8 mouse cellular contexts compared by ENCODE assay signal in the genomic region with DNA sequence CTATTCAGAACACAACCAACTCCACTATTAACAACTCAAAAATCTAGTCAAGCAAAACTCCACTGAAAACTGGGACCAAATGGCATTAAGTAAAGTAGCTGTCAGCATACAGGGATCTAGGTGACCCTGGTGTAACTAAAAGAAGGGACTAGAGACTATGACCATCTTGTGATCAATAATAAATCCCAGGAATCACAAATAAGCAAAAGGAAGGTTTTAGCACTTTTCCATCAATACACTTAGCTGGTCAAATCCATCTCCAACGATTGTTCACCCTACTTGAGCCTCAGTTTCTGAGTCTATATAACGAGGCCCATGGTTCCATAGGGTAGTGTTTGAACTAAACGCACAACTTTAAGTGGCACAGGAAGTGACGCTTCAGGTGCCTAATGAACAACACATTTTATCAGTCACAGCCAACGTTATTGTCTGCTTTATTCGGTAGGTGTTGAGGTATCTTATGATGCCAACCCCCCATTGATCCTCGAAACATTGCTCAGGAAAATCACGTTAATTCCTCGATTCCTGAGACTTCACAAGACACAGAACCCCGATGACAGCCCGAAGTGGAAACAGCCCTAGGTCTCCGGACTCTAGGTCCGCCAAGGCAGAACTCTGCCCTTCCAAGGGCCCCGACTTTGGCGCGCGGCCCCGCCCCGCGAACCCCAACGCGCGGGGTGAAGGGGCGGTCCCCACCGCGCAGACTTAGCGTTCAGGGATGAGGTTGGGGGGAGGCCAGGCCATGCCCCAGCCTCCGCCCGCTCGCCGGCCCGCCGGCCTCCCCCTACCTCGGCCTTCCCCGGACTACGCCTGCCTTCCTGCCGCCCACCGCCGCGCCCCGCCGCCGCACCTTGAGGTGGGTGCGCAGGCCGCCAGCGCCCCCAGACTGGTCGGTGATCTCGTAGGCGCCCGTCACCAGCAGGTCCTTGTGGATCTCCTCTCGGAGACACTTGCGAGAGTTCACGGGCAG. TPM values are rescaled to one million over a fixed set of nuclear protein-coding genes. Genes with fewer than 3 reads are reported as not detected.
DNase-seq lines count a peak whose midpoint lies in the region; ATAC-seq and TF ChIP-seq lines count a peak whose summit lies in the region.

No protein-coding gene starts in this region.

- no peak for TF ChIP-seq CTCF in bone marrow macrophage, adult 2 months (IDR thresholded peaks at IDR 0.05; ENCODE audit: low read depth, low read length)
- TF ChIP-seq CTCF in embryonic fibroblast, embryonic 13.5 days (IDR thresholded peaks at IDR 0.05; ENCODE audit: borderline replicate concordance, insufficient read depth, low read length) = no peak

- H3K9me3 ChIP-seq in heart, embryonic 12.5 days (replicated peaks) = no peaks in the 10 kb centered on the region
- H3K9me3 ChIP-seq in kidney, embryonic 16.5 days (ENCODE audit: low read length) = no peaks in the 10 kb centered on the region
- no peaks in the 10 kb centered on the region for H3K9me3 ChIP-seq in liver, embryonic 16.5 days (replicated peaks; ENCODE audit: control insufficient read depth, low read length)
- H3K9me3 ChIP-seq in neural tube, embryonic 11.5 days (ENCODE audit: control insufficient read depth, low read length) = no peaks in the 10 kb centered on the region
- no peaks in the 10 kb centered on the region for H3K9me3 ChIP-seq in stomach, embryonic 16.5 days (replicated peaks; ENCODE audit: control insufficient read depth, low read length)

- H3K4me3 ChIP-seq in bone marrow macrophage, adult 2 months (ENCODE audit: insufficient read depth, low read length) = peak overlapping the region; percentile 68
- peak overlapping the region; percentile 98 for H3K4me3 ChIP-seq in embryonic fibroblast, embryonic 13.5 days (ENCODE audit: insufficient read depth, low read length)
- peak overlapping the region; percentile 75 for H3K4me3 ChIP-seq in heart, embryonic 12.5 days
- H3K4me3 ChIP-seq in kidney, embryonic 16.5 days (ENCODE audit: low read length) = peak overlapping the region; percentile 94
- peak overlapping the region; percentile 82 for H3K4me3 ChIP-seq in liver, embryonic 16.5 days (ENCODE audit: low read depth, low read length)
- H3K4me3 ChIP-seq in neural tube, embryonic 11.5 days (ENCODE audit: low read depth, low read length) = peak overlapping the region; percentile 91
- H3K4me3 ChIP-seq in stomach, embryonic 16.5 days (replicated peaks; ENCODE audit: low read length) = peak overlapping the region; percentile 80

- TF ChIP-seq POLR2A in bone marrow macrophage, adult 2 months (IDR thresholded peaks at IDR 0.05; ENCODE audit: borderline replicate concordance, low read depth, low read length) = no peak
- no peak; the same call in 1 of the 2 replicates for TF ChIP-seq POLR2A in embryonic fibroblast, embryonic 13.5 days (IDR thresholded peaks at IDR 0.05; ENCODE audit: low read depth, low read length)

- WGBS in heart, embryonic 12.5 days = under 1% methylated on average over 53 of the region's 53 CpGs
- 2% methylated on average over 45 of the region's 53 CpGs for WGBS in kidney, embryonic 16.5 days
- under 1% methylated on average over 42 of the region's 53 CpGs for WGBS in liver, embryonic 16.5 days (ENCODE audit: insufficient replicate concordance)
- WGBS in neural tube, embryonic 11.5 days = 3% methylated on average over 36 of the region's 53 CpGs
- WGBS in stomach, embryonic 16.5 days = under 1% methylated on average over 50 of the region's 53 CpGs

- H3K27ac ChIP-seq in bone marrow macrophage, adult 2 months (ENCODE audit: insufficient read depth, low read depth, low read length) = peak overlapping the region; percentile 78
- H3K27ac ChIP-seq in embryonic fibroblast, embryonic 13.5 days (ENCODE audit: insufficient read depth, low read length) = peak overlapping the region; percentile 92
- peak overlapping the region; percentile 79 for H3K27ac ChIP-seq in heart, embryonic 12.5 days (ENCODE audit: poor library complexity, severe bottlenecking)
- H3K27ac ChIP-seq in kidney, embryonic 16.5 days (ENCODE audit: low read length) = peak overlapping the region; percentile 78
- H3K27ac ChIP-seq in liver, embryonic 16.5 days (ENCODE audit: low read length) = peak overlapping the region; percentile 89
- peak overlapping the region; percentile 54; the same call in 1 of the 2 replicates for H3K27ac ChIP-seq in neural tube, embryonic 11.5 days (ENCODE audit: low read depth, low read length)
- peak overlapping the region; percentile 83 for H3K27ac ChIP-seq in stomach, embryonic 16.5 days (ENCODE audit: low read length)

- peak overlapping the region; percentile 85 for H3K9ac ChIP-seq in heart, embryonic 12.5 days
- H3K9ac ChIP-seq in kidney, embryonic 16.5 days (replicated peaks; ENCODE audit: low read length) = peak overlapping the region; percentile 88
- H3K9ac ChIP-seq in liver, embryonic 16.5 days (ENCODE audit: low read depth, low read length) = peak overlapping the region; percentile 88
- H3K9ac ChIP-seq in neural tube, embryonic 11.5 days (ENCODE audit: low read length) = peak overlapping the region; percentile 95
- peak overlapping the region; percentile 94 for H3K9ac ChIP-seq in stomach, embryonic 16.5 days (ENCODE audit: low read length)

- H3K4me1 ChIP-seq in bone marrow macrophage, adult 2 months (ENCODE audit: control insufficient read depth, insufficient read depth, low read length) = peaks cover 45% of the 10 kb centered on the region
- H3K4me1 ChIP-seq in embryonic fibroblast, embryonic 13.5 days (ENCODE audit: control insufficient read depth, insufficient read depth, low read length) = no peaks in the 10 kb centered on the region
- H3K4me1 ChIP-seq in heart, embryonic 12.5 days (replicated peaks) = peaks cover 26% of the 10 kb centered on the region
- peaks cover 25% of the 10 kb centered on the region for H3K4me1 ChIP-seq in kidney, embryonic 16.5 days (ENCODE audit: insufficient read depth, low read length)
- H3K4me1 ChIP-seq in liver, embryonic 16.5 days (ENCODE audit: control insufficient read depth, low read depth, low read length) = peaks cover 26% of the 10 kb centered on the region
- H3K4me1 ChIP-seq in neural tube, embryonic 11.5 days (ENCODE audit: control insufficient read depth, insufficient read depth, low read length) = peaks cover 9% of the 10 kb centered on the region
- H3K4me1 ChIP-seq in stomach, embryonic 16.5 days (ENCODE audit: control insufficient read depth, insufficient read depth, low read length) = peaks cover 11% of the 10 kb centered on the region; the same call in 1 of the 2 replicates

- ATAC-seq in heart, embryonic 12.5 days (ENCODE audit: insufficient number of reproducible peaks, low FRiP score) = peak; percentile 86
- peak; percentile 76 for ATAC-seq in kidney, embryonic 16.5 days (ENCODE audit: low FRiP score, low TSS enrichment)
- peak; percentile 89 for ATAC-seq in liver, embryonic 16.5 days (ENCODE audit: low read depth)
- ATAC-seq in neural tube, embryonic 11.5 days (ENCODE audit: insufficient read depth, low FRiP score, low TSS enrichment) = peak; percentile 53
- ATAC-seq in stomach, embryonic 16.5 days (ENCODE audit: insufficient read depth, low FRiP score) = peak; percentile 86

- peak overlapping the region; percentile 81 for H3K4me2 ChIP-seq in heart, embryonic 12.5 days
- peak overlapping the region; percentile 62 for H3K4me2 ChIP-seq in kidney, embryonic 16.5 days (replicated peaks; ENCODE audit: low read depth, low read length)
- peak overlapping the region; percentile 84 for H3K4me2 ChIP-seq in liver, embryonic 16.5 days (ENCODE audit: low read depth, low read length)
- peak overlapping the region; percentile 73 for H3K4me2 ChIP-seq in neural tube, embryonic 11.5 days (ENCODE audit: low read depth)
- H3K4me2 ChIP-seq in stomach, embryonic 16.5 days (ENCODE audit: low read depth, low read length) = peak overlapping the region; percentile 82

- H3K36me3 ChIP-seq in heart, embryonic 12.5 days = no peaks in the 10 kb centered on the region
- no peaks in the 10 kb centered on the region for H3K36me3 ChIP-seq in kidney, embryonic 16.5 days (ENCODE audit: insufficient read depth, low read length)
- no peaks in the 10 kb centered on the region for H3K36me3 ChIP-seq in liver, embryonic 16.5 days (ENCODE audit: control insufficient read depth, insufficient read depth)
- H3K36me3 ChIP-seq in neural tube, embryonic 11.5 days (ENCODE audit: control insufficient read depth, insufficient read depth, low read length) = no peaks in the 10 kb centered on the region
- no peaks in the 10 kb centered on the region for H3K36me3 ChIP-seq in stomach, embryonic 16.5 days (ENCODE audit: control insufficient read depth, insufficient read depth, low read length)

- H3K27me3 ChIP-seq in heart, embryonic 12.5 days (replicated peaks) = no peaks in the 10 kb centered on the region
- no peaks in the 10 kb centered on the region for H3K27me3 ChIP-seq in kidney, embryonic 16.5 days (ENCODE audit: insufficient read depth, low read length)
- no peaks in the 10 kb centered on the region for H3K27me3 ChIP-seq in liver, embryonic 16.5 days (ENCODE audit: control insufficient read depth, insufficient read depth, low read depth, low read length)
- no peaks in the 10 kb centered on the region for H3K27me3 ChIP-seq in neural tube, embryonic 11.5 days (ENCODE audit: control insufficient read depth, insufficient read depth, low read length)
- H3K27me3 ChIP-seq in stomach, embryonic 16.5 days (ENCODE audit: control insufficient read depth, insufficient read depth, low read length) = no peaks in the 10 kb centered on the region

- DNase-seq in CD4-positive, CD25-positive, alpha-beta regulatory T cell, adult 2 months (ENCODE audit: low read depth, low spot score) = peak; percentile 83
- peak; percentile 52 for DNase-seq in neural tube, embryonic 11.5 days (ENCODE audit: low spot score)

RNA-seq across cellular contexts. Expression of gene Tmed10, which starts 0.8 kb away (rescaled TPM):
- polyA plus RNA-seq in bone marrow macrophage, adult 2 months (2012; ENCODE audit: insufficient read depth, insufficient read length, missing spikeins) = 291 and 303 TPM in 2 replicates
- 270 and 282 TPM in 2 replicates for polyA plus RNA-seq in embryonic fibroblast, embryonic 13.5 days (2011; ENCODE audit: insufficient read length, low read depth, missing spikeins)
- 319 and 324 TPM in 2 replicates for polyA plus RNA-seq in heart, embryonic 12.5 days (2016; fragmentation: Nextera tagmentation; extraction: Ambion mirVana)
- 347 and 350 TPM in 2 replicates for polyA plus RNA-seq in kidney, embryonic 16.5 days (2015; fragmentation: Nextera tagmentation; extraction: Ambion mirVana)
- polyA plus RNA-seq in liver, embryonic 16.5 days (2015; fragmentation: Nextera tagmentation; extraction: Ambion mirVana) = 158 and 165 TPM in 2 replicates
- 271 and 286 TPM in 2 replicates for polyA plus RNA-seq in neural tube, embryonic 11.5 days (2014; fragmentation: Nextera tagmentation; extraction: Ambion mirVana)
- 383 and 401 TPM in 2 replicates for polyA plus RNA-seq in stomach, embryonic 16.5 days (2015; fragmentation: Nextera tagmentation; extraction: Ambion mirVana)

RNA-seq across cellular contexts. Expression of gene Nek9, which starts 34.7 kb away (rescaled TPM):
- 46.6 and 52.4 TPM in 2 replicates for polyA plus RNA-seq in bone marrow macrophage, adult 2 months (2012; ENCODE audit: insufficient read depth, insufficient read length, missing spikeins)
- polyA plus RNA-seq in embryonic fibroblast, embryonic 13.5 days (2011; ENCODE audit: insufficient read length, low read depth, missing spikeins) = 59.0 and 65.8 TPM in 2 replicates
- polyA plus RNA-seq in heart, embryonic 12.5 days (2016; fragmentation: Nextera tagmentation; extraction: Ambion mirVana) = 33.8 and 33.9 TPM in 2 replicates
- polyA plus RNA-seq in kidney, embryonic 16.5 days (2015; fragmentation: Nextera tagmentation; extraction: Ambion mirVana) = 20.7 and 23.9 TPM in 2 replicates
- polyA plus RNA-seq in liver, embryonic 16.5 days (2015; fragmentation: Nextera tagmentation; extraction: Ambion mirVana) = 5.4 and 6.9 TPM in 2 replicates
- polyA plus RNA-seq in neural tube, embryonic 11.5 days (2014; fragmentation: Nextera tagmentation; extraction: Ambion mirVana) = 13.7 and 15.3 TPM in 2 replicates
- polyA plus RNA-seq in stomach, embryonic 16.5 days (2015; fragmentation: Nextera tagmentation; extraction: Ambion mirVana) = 16.8 and 17.1 TPM in 2 replicates

Comparison
In these comparisons a context has a peak if more than half of its experiments do, and no peak if none do; other contexts are left out.
1. Peak in every context shown above with its lines: DNase-seq, ATAC-seq, H3K4me3 ChIP-seq and H3K27ac ChIP-seq.